Mouse (Mus musculus): ENCODE data around the gene Rasgef1b.

Gene Rasgef1b

GRCm38 (mm10) chr5:99174608-99175385 is 554.1 kb downstream of the Rasgef1b start:
- DNase-seq, result no peak

- DNase-seq, result no peak
Measured at GRCm38 (mm10) chr5:99169836-99170235, 559.0 kb downstream of the Rasgef1b start.

GRCm38 (mm10) chr5:99167767-99168166 is 561.1 kb downstream of the Rasgef1b start:
- DNase-seq, result no peak
